Mouse (Mus musculus) A20 (cell line): ENCODE measurements around the gene Adgrl3.

ENCODE experiments used
- DNase-seq: peaks from one replicate; pipeline ENCODE4 v3.0.0-alpha.2; 2011; ENCODE audit warnings: low read depth, low spot score

The Adgrl3 gene

GRCm38 (mm10) chr5:81227256-81227655 lies 207.3 kb downstream of the Adgrl3 start:
- DNase-seq, result no peak

GRCm38 (mm10) chr5:81248724-81249123 lies 228.8 kb downstream of the Adgrl3 start:
- no peak for DNase-seq

- no peak for DNase-seq
Measured at GRCm38 (mm10) chr5:81256091-81256490, 236.2 kb downstream of the Adgrl3 start.

GRCm38 (mm10) chr5:81269689-81270088 lies 249.8 kb downstream of the Adgrl3 start:
- no peak for DNase-seq

- DNase-seq, result no peak
Measured at GRCm38 (mm10) chr5:81275346-81276047, 255.6 kb downstream of the Adgrl3 start.

- DNase-seq, result no peak
Measured at GRCm38 (mm10) chr5:81279246-81279645, 259.3 kb downstream of the Adgrl3 start.

- DNase-seq, result no peak
Measured at GRCm38 (mm10) chr5:81285643-81286042, 265.7 kb downstream of the Adgrl3 start.

GRCm38 (mm10) chr5:81301874-81302273 lies 281.9 kb downstream of the Adgrl3 start:
- DNase-seq, result peak; percentile 57

- no peak for DNase-seq
Measured at GRCm38 (mm10) chr5:81317406-81318112, 297.6 kb downstream of the Adgrl3 start.

- no peak for DNase-seq
Measured at GRCm38 (mm10) chr5:81321276-81321934, 301.5 kb downstream of the Adgrl3 start.

- no peak for DNase-seq
Measured at GRCm38 (mm10) chr5:81322064-81322463, 302.1 kb downstream of the Adgrl3 start.

- DNase-seq, result no peak
Measured at GRCm38 (mm10) chr5:81326916-81327315, 307.0 kb downstream of the Adgrl3 start.

- DNase-seq, result no peak
Measured at GRCm38 (mm10) chr5:81327392-81327791, 307.5 kb downstream of the Adgrl3 start.

- no peak for DNase-seq
Measured at GRCm38 (mm10) chr5:81329571-81329971, 309.6 kb downstream of the Adgrl3 start.

- DNase-seq, result no peak
Measured at GRCm38 (mm10) chr5:81344330-81344729, 324.4 kb downstream of the Adgrl3 start.

GRCm38 (mm10) chr5:81345096-81345435 lies 325.1 kb downstream of the Adgrl3 start:
- no peak for DNase-seq

- no peak for DNase-seq
Measured at GRCm38 (mm10) chr5:81345436-81346131, 325.6 kb downstream of the Adgrl3 start.

GRCm38 (mm10) chr5:81347571-81347970 lies 327.6 kb downstream of the Adgrl3 start:
- DNase-seq, result no peak

- no peak for DNase-seq
Measured at GRCm38 (mm10) chr5:81359560-81359959, 339.6 kb downstream of the Adgrl3 start.

GRCm38 (mm10) chr5:81364198-81364643 lies 344.3 kb downstream of the Adgrl3 start:
- DNase-seq, result no peak

- no peak for DNase-seq
Measured at GRCm38 (mm10) chr5:81365250-81365649, 345.3 kb downstream of the Adgrl3 start.
